Mouse (Mus musculus) hindbrain, embryonic 15.5 days (tissue): ENCODE data around the gene Mgst1. TPM values are rescaled to one million over a fixed set of nuclear protein-coding genes. Genes with fewer than 3 reads are reported as not detected.

Source experiments
- ATAC-seq: fragments of 200-750 bp; cut with Nextera tagmentation; 2 replicates; pipeline ENCODE4 v1.8.0; 2017; ENCODE audit warnings: low read depth, moderate number of reproducible peaks, moderate TSS enrichment; ENCODE audit not compliant: low FRiP score
- H3K27ac ChIP-seq: fragments of 300-500 bp; sonication (generic); replicated peaks from 2 replicates; pipeline ENCODE4 v1.5.1; 2015; ENCODE audit warnings: mild to moderate bottlenecking, inconsistent platforms
- H3K27me3 ChIP-seq: fragments of 300-500 bp; sonication (generic); 2 replicates; pipeline ENCODE4 v1.6.1; 2015; ENCODE audit warnings: control low read depth, inconsistent platforms
- H3K36me3 ChIP-seq: fragments of 300-500 bp; sonication (generic); 2 replicates; pipeline ENCODE4 v1.6.1; 2015; ENCODE audit warnings: control low read depth, inconsistent platforms
- H3K4me1 ChIP-seq: fragments of 300-500 bp; sonication (generic); replicated peaks from 2 replicates; pipeline ENCODE4 v1.6.1; 2015; ENCODE audit warnings: control low read depth, inconsistent platforms
- H3K4me2 ChIP-seq: fragments of 300-500 bp; sonication (generic); 2 replicates; pipeline ENCODE4 v1.6.1; 2015; ENCODE audit warnings: moderate library complexity, mild to moderate bottlenecking, inconsistent platforms
- H3K4me3 ChIP-seq: fragments of 300-500 bp; sonication (generic); 2 replicates; pipeline ENCODE4 v1.5.1; 2015; ENCODE audit warnings: mild to moderate bottlenecking, inconsistent platforms
- H3K9ac ChIP-seq: fragments of 300-500 bp; sonication (generic); 2 replicates; pipeline ENCODE4 v1.6.1; 2015; ENCODE audit warnings: inconsistent platforms
- H3K9me3 ChIP-seq: fragments of 300-500 bp; sonication (generic); 2 replicates; pipeline ENCODE4 v1.6.1; 2016; ENCODE audit warnings: control low read depth, inconsistent platforms
- WGBS: fragments of 180-500 bp; shearing (Covaris S2); methylation state at CpG from one replicate; pipeline ENCODE4 v1.1.7; 2015; 5-methylcytosine and 5-hydroxymethylcytosine counted together
- polyA plus RNA-seq: library from polyadenylated mRNA; unstranded; fragments of >200 nt; fragmentation: Nextera tagmentation; extraction: Ambion mirVana; gene quantifications from 2 replicates; pipeline ENCODE4 v1.2.1, GENCODE M21; 2015

The Mgst1 gene
- polyA plus RNA-seq, 1 experiment from 2014 or later = 104 TPM

DNA sequence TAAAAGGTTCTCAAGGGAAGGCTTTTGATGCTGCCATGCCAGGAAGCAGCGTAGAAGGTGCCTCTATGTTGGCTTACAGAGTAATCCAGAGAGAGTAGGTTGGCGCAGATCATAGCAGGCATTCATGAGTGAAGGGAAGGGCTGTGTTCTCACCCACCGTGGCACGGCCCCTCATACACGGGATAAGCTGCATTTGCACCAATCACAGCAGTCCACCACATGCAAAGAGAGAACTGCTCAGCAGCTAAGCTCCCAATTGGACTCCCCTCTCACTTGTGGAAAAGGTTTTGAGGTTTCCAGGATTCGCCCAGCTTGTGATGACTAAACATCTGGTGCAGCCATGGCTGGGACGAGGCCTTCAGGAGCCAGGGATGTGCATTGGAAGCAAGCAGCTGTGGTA is 2.5 kb downstream of the Mgst1 start:
- Histone ChIP-seq H3K36me3 (no peaks in the 10 kb centered on the region), H3K9ac (no peak overlapping the region), H3K27me3 (no peaks in the 10 kb centered on the region), H3K27ac (no peak overlapping the region), H3K4me1 (peaks cover 8% of the 10 kb centered on the region; the same call in 1 of the 2 replicates), H3K4me3 (no peak overlapping the region), H3K9me3 (no peaks in the 10 kb centered on the region), H3K4me2 (no peak overlapping the region)
- ATAC-seq = no peak
- WGBS = 91% methylated on average over 7 of the region's 7 CpGs

DNA sequence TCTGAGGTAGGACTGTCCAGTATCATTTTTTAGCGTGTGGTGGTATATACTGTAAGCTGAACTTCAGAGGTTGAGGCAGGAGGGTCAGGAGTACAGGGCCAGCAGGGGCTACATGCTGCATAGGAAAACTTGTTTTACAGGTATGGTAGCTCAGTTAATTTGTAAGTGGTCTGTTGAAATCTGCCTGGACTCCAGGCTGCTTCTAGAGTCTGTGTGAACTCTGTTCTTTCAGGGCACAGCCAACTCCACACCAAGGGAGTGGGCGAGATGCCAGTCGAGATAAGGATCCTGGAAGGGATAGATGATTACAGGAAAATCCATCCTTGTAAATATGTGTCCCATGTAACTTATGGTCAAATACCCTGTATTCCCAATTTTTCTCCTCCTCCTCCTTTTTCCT is 3.3 kb downstream of the Mgst1 start:
- no peak overlapping the region for H3K4me3 ChIP-seq
- WGBS = 87% methylated on average over 3 of the region's 3 CpGs
- H3K27me3 ChIP-seq = no peaks in the 10 kb centered on the region
- no peak overlapping the region for H3K27ac ChIP-seq
- no peaks in the 10 kb centered on the region for H3K36me3 ChIP-seq
- H3K9me3 ChIP-seq = no peaks in the 10 kb centered on the region
- peaks cover 8% of the 10 kb centered on the region; the same call in 1 of the 2 replicates for H3K4me1 ChIP-seq
- no peak overlapping the region for H3K9ac ChIP-seq
- H3K4me2 ChIP-seq = no peak overlapping the region
- ATAC-seq = no peak

DNA sequence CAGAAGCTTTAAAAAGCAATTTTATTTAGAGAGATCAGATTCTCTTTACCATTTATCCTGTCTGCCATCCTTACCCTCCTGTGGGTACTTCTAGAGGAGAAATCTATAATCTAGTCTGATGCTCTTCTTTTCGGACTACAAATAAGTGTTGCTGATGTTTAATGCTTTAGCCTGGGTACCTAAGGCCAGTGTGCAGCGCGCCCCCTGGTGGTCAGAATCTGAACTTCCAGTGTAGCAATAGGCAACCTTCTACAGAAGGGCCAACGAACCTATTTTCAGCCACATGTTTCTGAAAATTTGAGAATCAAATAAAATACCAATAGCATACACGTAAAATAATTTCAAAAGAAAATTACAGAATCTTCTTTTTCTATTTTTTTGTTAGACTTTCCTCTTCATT is 13.0 kb downstream of the Mgst1 start:
- WGBS = 31% methylated on average over 5 of the region's 5 CpGs
- Histone ChIP-seq H3K4me2 (no peak overlapping the region), H3K9ac (no peak overlapping the region), H3K36me3 (no peaks in the 10 kb centered on the region), H3K9me3 (no peaks in the 10 kb centered on the region), H3K27me3 (no peaks in the 10 kb centered on the region), H3K27ac (no peak overlapping the region), H3K4me1 (no peaks in the 10 kb centered on the region), H3K4me3 (no peak overlapping the region)
- ATAC-seq = no peak

DNA sequence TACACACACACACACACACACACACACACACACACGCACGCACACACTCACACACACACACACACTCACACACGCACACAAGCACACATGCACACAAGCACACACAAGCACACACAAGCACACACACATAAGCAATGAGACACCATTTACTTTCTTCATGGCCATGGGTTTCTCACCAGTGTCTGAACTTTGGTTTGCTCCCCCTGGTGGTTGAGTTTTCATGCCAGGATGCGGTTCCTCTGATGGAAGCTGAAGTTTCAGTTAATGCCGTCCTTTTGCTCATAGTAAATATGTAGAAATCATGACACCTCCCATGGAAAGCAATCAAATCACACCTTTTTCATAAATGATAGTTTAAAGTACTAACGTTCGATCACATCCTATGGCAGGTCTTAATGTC is 23.8 kb downstream of the Mgst1 start:
- WGBS = 80% methylated on average over 7 of the region's 7 CpGs
- Histone ChIP-seq H3K4me2 (no peak overlapping the region), H3K4me1 (no peaks in the 10 kb centered on the region), H3K27ac (no peak overlapping the region), H3K4me3 (no peak overlapping the region), H3K9ac (no peak overlapping the region), H3K36me3 (no peaks in the 10 kb centered on the region), H3K9me3 (no peaks in the 10 kb centered on the region), H3K27me3 (no peaks in the 10 kb centered on the region)
- ATAC-seq = no peak

DNA sequence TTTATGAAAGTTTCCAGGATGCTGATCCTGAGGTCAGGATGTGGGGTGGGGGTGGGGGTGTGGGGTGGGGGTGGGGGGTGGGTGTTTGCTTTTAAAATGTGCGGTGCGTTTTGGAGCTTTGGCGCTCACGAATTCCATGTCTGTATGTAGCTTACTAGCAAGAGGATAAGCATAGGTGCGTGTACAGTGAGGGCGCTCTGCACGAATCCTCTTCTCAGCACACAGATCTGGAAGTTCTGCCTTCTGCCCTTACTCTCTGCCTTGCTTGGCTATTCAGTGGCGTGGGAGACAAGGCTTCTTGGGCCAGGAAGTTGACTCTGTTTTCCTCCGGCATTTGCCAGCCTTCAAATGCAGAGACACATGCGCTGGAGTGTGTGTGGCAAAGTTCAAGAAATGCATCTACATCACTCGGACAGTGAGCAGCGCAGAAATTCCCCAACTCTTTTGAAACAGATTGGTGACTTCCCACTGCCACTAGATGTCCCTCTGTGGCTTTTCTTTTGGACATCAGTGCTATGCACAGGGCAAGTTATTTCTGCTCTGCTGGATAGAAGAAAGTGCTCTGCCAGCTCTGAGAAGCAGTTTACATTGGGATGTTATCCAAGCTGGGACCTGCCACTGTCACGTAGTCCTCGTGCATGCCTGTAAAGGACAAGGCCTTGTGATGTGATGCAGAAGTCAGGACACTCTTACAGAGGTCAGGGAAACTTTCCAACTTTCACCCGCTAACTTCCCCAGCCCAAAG is 31.5 kb downstream of the Mgst1 start:
- H3K4me1 ChIP-seq = no peaks in the 10 kb centered on the region
- H3K27me3 ChIP-seq = no peaks in the 10 kb centered on the region
- H3K9me3 ChIP-seq = no peaks in the 10 kb centered on the region
- WGBS = 69% methylated on average over 15 of the region's 15 CpGs
- no peak overlapping the region for H3K4me3 ChIP-seq
- H3K9ac ChIP-seq = no peak overlapping the region
- H3K36me3 ChIP-seq = no peaks in the 10 kb centered on the region
- ATAC-seq = peak; percentile 84
- H3K27ac ChIP-seq = no peak overlapping the region
- no peak overlapping the region for H3K4me2 ChIP-seq

Other genes starting within 250 kb of the Mgst1 start
- gene Slc15a5, start 60.4 kb upstream of the Mgst1 start, polyA plus RNA-seq = 0.16 TPM in 1 of 2 replicates, not detected in the other